Mouse (Mus musculus) erythroblast, embryonic 14.5 days (primary cell): ENCODE data around the gene Arg1.

ENCODE experiments used
- GATA1 ChIP-seq: IDR thresholded peaks from 2 replicates; pipeline ENCODE4 v1.6.1; 2012; ENCODE audit warnings: low read length, inconsistent platforms, mixed read lengths
- TAL1 ChIP-seq: IDR thresholded peaks from 3 replicates; pipeline ENCODE4 v1.6.1; 2012; ENCODE audit warnings: low read length, inconsistent platforms, mixed read lengths

DNA sequence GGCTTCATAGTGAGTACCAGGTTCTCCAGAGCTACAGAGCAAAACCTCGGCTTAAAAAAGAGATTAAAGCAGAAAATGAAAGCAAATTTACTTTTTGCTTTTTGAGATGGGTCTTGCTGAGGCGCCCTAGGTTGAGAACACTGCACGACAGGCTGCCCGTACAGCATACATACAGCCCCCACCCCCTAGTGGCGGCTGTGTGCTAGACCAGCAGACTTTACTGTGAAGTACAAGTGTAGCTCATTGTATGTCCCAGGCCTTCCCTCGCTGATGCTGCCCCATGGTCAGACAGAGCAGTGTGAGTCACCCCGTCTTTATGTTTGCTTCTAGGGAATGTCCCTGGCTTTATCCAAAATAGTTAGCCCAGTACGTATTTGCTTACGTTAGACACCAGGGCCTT, 41.3 kb downstream of the Arg1 start:
- TF ChIP-seq TAL1 (no peak), GATA1 (no peak)
